Mouse (Mus musculus): ENCODE measurements at regions not wholly inside any gene's neighbourhood (a gene's known extent, or its start where the extent isn't known, plus 50 kb on each side); places are given as distances from the start of the nearest gene placed in this dataset.

DNA sequence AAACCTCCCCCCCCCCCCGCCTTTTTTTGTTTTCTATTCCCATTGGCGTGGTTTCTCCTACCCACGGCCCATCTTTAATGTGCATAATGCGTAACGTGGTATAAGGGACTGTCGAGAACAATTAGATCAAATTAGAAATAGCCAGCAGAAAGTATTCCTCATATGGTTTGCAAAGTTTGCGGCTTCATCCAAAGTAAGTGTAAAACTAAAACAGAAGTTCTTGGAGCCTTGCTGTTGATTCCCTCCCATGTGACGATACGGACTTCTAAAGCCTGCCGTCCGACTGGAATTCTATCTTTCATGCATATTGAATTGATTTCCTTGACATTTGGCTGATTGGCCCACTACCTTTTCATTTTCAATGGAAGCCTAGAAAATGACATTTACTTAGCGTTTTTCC is 128.7 kb upstream of the Fam241a start:
- no peak for TF ChIP-seq CTCF (IDR thresholded peaks at IDR 0.05; ENCODE audit: borderline replicate concordance, insufficient read depth, low read depth, low read length)
- TF ChIP-seq POLR2A (IDR thresholded peaks at IDR 0.05; ENCODE audit: borderline replicate concordance, insufficient read depth, low read length) = no peak
